Mouse (Mus musculus) hindlimb bud, embryonic 11.5 days (tissue): ENCODE data around the gene C8a.

ENCODE experiments used
- DNase-seq: peaks from one replicate; pipeline ENCODE4 v3.0.0-alpha.2; 2012; ENCODE audit warnings: low read depth, low spot score; ENCODE audit errors: extremely low spot score

The C8a gene

GRCm38 (mm10) chr4:104843546-104843945 lies 32.7 kb downstream of the C8a start:
- DNase-seq: no peak

DNA sequence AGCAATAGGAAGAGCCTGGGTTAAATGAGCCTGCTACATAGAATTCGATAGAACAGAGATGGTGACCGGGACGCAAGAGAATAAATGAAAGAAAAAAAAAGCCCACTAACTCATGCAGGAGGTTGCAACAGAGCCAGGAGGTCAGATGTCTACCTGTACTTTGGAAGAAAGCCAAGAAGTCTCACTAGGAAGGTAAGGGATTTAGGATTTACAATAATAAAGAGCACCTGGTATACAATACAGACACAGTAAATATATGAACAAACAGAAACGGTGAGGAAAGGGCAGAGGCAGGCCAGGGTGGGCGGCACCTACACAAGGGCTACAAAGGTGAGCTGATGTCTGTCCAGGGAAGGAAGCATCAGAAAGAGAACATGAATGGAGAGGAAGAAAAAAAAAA lies 34.0 kb downstream of the C8a start:
- no peak for DNase-seq

GRCm38 (mm10) chr4:104838342-104838741 lies 37.9 kb downstream of the C8a start:
- DNase-seq: no peak

DNA sequence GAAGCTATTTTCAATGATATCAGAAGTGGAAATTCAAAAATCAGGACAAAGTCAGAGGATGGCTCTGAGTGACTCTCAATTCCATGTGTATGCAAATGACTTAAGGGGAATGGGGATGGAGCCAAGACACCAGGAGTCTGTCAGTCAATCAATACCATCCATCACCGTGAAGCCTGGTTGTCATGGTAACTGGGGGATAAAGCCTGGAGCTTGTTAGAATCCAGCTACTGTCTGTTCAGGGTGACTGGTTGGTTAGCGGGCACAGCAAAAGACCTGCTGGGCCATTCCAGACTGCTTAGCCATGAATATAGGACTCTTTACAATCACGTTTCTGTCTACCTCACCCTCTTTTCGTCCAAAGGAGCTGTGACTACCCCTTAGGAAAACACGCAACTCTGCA lies 41.1 kb downstream of the C8a start:
- DNase-seq: no peak

DNA sequence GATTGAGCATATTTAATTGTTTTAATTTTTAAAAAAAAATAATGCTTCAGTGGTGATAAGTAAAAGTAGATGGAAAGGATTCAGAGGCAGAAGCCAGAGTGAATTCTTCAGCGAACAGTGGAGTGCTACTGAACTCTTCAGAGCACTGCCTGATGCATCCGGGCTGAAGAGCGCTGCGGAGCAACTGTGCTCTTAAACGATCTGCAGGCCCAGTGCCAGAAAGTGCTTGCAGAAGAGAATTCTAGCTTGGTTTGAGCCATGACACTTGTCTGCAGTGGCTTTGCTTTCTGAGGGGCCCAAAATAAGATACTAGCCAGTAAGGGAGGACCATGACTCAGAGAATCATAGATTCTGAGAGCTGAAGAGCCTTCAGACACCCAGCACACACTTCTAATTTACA lies 47.3 kb downstream of the C8a start:
- no peak for DNase-seq

- DNase-seq: no peak
These were observed 51.7 kb downstream of the C8a start for GRCm38 (mm10) chr4:104824381-104825077.

DNA sequence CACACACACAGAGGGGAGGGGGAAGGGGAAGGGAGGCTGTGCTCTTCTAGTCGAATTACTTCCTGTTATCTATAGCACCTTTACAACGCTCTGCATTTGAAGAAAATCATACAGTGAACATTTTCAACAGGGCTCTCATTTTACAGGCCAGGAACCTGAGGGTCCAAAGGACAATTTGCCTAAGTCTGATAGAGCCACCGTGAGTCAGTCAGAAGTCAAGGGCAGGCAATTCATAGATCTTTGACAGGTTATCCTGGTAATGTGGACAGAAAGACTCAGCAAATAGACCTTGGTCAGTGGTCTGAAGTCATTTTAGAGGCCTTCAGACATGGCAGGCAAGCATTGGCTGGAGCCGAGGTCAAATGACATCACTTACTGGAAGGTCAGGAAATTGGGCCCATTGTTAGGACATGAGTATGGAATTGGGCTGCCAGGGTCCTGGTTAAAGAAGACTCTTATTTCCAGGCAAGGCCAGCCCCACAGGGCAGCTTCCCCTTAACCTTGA lies 52.5 kb downstream of the C8a start:
- DNase-seq: no peak

GRCm38 (mm10) chr4:104819891-104820290 lies 56.3 kb downstream of the C8a start:
- no peak for DNase-seq

DNA sequence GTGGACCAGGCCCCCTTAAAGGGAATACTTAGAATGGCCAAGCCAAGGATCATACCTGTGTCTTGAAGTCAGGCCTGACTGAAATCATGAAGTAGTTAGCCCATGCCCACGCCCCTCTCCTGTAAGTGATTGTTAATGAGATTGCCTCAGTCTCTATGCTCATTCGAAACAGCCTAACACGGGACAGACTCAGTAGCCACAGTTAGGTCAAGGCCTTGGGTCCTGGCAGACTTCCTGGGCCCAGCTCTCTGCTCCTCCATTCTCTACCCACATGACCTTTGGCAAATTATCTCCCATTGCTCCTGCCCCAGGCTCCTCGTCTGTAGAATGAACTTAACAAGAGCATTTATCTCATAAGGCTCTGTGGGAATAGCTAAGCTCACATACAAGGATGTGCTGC lies 57.2 kb downstream of the C8a start:
- no peak for DNase-seq

DNA sequence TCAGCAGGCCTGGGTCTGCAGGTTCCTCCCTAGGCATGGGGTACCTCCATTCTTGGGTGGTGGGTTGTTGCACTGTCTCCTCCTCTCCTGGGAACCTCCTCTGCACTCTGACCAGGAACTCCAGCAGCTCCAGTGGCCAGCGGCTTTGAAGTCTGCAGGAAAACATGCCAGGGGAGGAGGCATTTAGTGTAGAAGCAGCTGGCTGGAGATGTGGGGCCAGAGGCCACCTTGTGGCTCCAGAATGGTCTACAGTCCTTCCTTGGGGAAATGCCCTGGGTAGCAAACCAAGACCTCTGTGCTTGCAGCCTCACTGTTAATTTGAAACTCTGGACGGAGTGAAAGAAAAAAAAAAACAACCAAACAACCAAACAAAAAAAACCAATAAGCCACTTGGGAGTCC lies 58.7 kb downstream of the C8a start:
- no peak for DNase-seq

- no peak for DNase-seq
These were observed 59.5 kb downstream of the C8a start for GRCm38 (mm10) chr4:104816519-104817232.

DNA sequence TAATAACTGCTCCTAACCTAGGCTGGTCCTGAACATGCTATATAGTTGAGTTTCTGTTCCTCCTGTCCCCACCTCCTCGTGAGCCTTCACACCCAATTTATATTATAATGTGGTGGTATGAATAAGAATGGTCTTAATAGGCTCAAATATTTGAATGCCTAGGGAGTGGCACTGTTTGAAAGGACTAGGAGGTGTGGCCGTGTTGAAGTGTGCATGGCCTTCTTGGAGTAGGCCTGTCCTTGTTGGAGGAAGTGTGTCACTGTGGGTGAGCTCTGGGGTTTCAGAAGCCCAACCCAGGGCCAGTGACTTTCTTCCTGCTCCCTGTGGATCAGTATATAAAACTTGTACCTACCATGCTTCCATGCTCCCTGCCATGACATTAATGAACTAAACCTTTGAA lies 62.6 kb downstream of the C8a start:
- DNase-seq: no peak

DNA sequence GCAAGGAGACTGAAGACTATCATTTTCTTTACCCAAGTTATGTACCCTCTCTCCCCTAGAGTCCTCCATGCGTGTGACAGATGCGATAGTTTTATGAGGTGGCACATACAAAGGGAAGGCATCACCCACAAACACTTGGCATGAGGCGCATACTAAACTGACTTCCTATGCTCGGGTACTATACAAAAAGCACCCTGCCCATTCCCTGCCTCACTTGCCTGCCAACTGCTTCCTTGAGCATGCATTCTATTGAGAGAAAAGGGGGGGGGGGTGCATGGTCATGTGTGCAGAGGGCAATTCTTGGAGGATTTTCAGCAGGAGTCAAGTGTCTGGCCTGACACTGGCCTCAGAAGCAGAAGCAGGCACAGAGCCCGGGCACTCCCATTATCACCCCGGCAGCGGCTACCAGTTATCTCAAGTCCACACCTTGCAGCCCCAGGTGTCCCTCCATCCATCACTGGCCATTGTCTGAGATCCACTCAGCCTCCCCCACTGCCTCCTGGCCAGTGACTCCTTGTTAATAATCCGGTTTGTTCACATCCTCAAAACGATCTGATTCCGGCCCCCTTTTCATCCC lies 65.4 kb downstream of the C8a start:
- no peak for DNase-seq

- DNase-seq: no peak
These were observed 70.6 kb downstream of the C8a start for GRCm38 (mm10) chr4:104805414-104806257.

DNA sequence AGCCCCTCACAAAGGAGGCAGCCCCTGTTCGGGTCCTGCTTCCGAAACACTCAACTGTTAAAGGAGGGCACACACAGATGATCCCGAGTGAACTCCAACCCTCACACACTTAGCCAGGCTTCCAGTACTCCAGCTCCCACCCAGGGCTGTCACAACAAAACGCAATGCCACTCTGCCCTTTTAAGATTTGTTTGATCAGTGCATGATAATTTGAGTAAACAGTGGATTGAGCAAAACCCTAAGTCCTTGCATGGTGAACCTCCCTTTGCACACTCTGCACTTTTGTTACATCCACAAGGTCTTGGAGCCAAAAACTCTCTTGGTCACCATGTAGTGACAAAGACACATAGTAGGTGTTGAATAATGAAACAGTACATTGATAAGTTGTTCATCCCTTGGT lies 72.1 kb downstream of the C8a start:
- DNase-seq: no peak

- DNase-seq: no peak
These were observed 74.6 kb downstream of the C8a start for GRCm38 (mm10) chr4:104801625-104802024.

DNA sequence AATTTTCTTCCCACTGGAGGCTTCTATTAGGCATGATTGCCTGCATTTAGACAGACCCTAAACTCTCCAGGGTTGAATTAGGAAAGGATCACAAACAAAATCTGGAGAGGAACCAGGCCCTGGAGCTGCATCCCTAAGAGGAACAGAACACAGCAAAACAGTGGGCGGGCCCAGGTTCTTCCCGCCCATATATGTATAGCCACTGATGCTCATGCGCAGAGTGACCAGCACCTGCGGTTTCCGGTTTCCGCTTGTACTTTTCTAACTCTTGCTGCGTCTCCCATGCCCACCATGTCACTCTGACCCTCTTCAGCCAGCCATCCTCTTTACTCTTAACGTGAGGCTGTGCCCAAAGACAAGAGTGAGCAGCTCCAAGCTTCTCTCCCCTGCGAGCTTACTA lies 77.2 kb downstream of the C8a start:
- DNase-seq: no peak

- DNase-seq: no peak
These were observed 84.1 kb downstream of the C8a start for GRCm38 (mm10) chr4:104792111-104792510.

DNA sequence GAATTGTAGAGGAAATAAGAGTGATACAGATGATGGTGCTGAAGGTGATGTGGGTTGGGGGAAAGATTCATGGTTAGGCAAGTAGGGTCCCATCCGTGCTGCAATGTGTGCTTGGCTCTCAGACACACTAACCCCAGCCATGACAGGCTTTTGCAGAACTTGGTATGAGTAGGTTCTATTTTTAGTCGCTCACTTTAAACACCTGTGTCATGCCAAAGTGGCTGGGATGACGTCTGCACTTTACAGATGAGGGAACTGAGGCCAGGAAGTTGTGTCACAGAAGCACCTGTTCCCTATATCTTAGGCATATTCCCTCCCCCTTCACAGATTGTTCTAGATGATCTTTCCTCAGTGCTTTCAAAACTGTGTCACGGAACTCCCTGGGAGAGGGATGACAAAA lies 93.9 kb downstream of the C8a start:
- no peak for DNase-seq

- DNase-seq: no peak
These were observed 94.8 kb downstream of the C8a start for GRCm38 (mm10) chr4:104781441-104781840.

DNA sequence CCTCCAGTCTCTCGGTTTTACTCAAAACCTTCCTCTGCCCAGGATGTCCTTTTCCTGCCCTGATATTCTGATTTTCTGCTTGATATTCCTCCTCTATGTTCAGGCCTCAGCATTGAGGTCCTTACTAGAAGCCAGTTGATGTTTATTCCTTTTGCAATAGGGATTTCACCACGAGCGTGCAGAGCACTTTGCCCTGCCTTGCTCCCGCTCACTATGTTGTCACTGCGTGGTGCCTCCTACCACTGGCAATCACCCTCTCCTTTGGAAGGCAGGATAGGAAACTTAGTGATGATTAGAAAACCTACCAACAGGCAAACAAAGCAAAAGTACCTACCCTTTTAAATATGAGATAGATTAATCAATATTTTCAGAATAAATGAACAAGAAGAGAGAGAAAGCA lies 96.7 kb downstream of the C8a start:
- DNase-seq: no peak
